Mouse (Mus musculus) heart, postnatal 0 days (tissue): Measurements from ENCODE around the gene Gatad2a. TPM values are rescaled to one million over a fixed set of nuclear protein-coding genes. Genes with fewer than 3 reads are reported as not detected.

ENCODE experiments used
- ATAC-seq: fragments of 200-750 bp; cut with Nextera tagmentation; 2 replicates; pipeline ENCODE4 v1.8.0; 2017; ENCODE audit warnings: low read depth, moderate number of reproducible peaks, moderate library complexity; ENCODE audit not compliant: insufficient read depth
- DNase-seq: peaks from one replicate; pipeline ENCODE4 v3.0.0-alpha.2; 2016; ENCODE audit warnings: low spot score
- H3K27ac ChIP-seq: fragments of 300-500 bp; sonication (generic); 2 replicates; pipeline ENCODE4 v1.5.1; 2014; ENCODE audit warnings: low read depth, mild to moderate bottlenecking
- H3K27me3 ChIP-seq: fragments of 300-500 bp; sonication (generic); 2 replicates; pipeline ENCODE4 v1.6.1; 2014; ENCODE audit warnings: low read length, mixed read lengths; ENCODE audit not compliant: control insufficient read depth, insufficient read depth
- H3K36me3 ChIP-seq: fragments of 300-500 bp; sonication (generic); replicated peaks from 2 replicates; pipeline ENCODE4 v1.6.1; 2014; ENCODE audit warnings: low read length, mixed read lengths; ENCODE audit not compliant: control insufficient read depth, insufficient read depth
- H3K4me1 ChIP-seq: fragments of 300-500 bp; sonication (generic); 2 replicates; pipeline ENCODE4 v1.6.1; 2014; ENCODE audit warnings: antibody characterized with exemption; ENCODE audit not compliant: control insufficient read depth, insufficient read depth
- H3K4me2 ChIP-seq: fragments of 300-500 bp; sonication (generic); 2 replicates; pipeline ENCODE4 v1.6.1; 2014; ENCODE audit warnings: low read depth, mild to moderate bottlenecking, low read length, moderate library complexity
- H3K4me3 ChIP-seq: fragments of 300-500 bp; sonication (generic); 2 replicates; pipeline ENCODE4 v1.5.1; 2014; ENCODE audit warnings: low read depth, low read length
- H3K9ac ChIP-seq: fragments of 300-500 bp; sonication (generic); replicated peaks from 2 replicates; pipeline ENCODE4 v1.6.1; 2014; ENCODE audit warnings: low read depth, low read length, mixed read lengths
- H3K9me3 ChIP-seq: fragments of 300-500 bp; sonication (generic); replicated peaks from 2 replicates; pipeline ENCODE4 v1.6.1; 2016; ENCODE audit warnings: low read length; ENCODE audit not compliant: control insufficient read depth
- CTCF ChIP-seq: IDR thresholded peaks from 2 replicates; pipeline ENCODE4 v1.5.1; 2016; ENCODE audit warnings: antibody characterized with exemption, control low read depth, low read depth
- EP300 ChIP-seq: IDR thresholded peaks from 2 replicates; pipeline ENCODE4 v1.6.1; 2016; ENCODE audit warnings: antibody characterized with exemption, low read depth
- WGBS: fragments of 180-500 bp; shearing (Covaris S2); extraction: QIAGEN DNeasy Blood & Tissue Kit; methylation state at CpG from one replicate; pipeline ENCODE4 v1.1.7; 2014; 5-methylcytosine and 5-hydroxymethylcytosine counted together
- polyA plus RNA-seq: library from polyadenylated mRNA; unstranded; fragments of >200 nt; fragmentation: Nextera tagmentation; extraction: Ambion mirVana; gene quantifications from 2 replicates; pipeline ENCODE4 v1.2.1, GENCODE M21; 2015
- total RNA-seq: library from RNA; depleted of rRNA; stranded (reverse); fragments of >200 nt; gene quantifications from 2 replicates; pipeline ENCODE4 v1.2.3, GENCODE M21; 2014; ENCODE audit warnings: low replicate concordance

Gatad2a gene
- total and polyA plus RNA-seq, 2 experiments from 2014 or later: 18.9 to 26.9 TPM

GRCm38 (mm10) chr8:69959241-69959640 lies 36.9 kb downstream of the Gatad2a start:
- H3K9ac ChIP-seq: no peak overlapping the region
- no peak overlapping the region for H3K4me3 ChIP-seq
- H3K27me3 ChIP-seq: no peaks in the 10 kb centered on the region
- DNase-seq (no peak), ATAC-seq (no peak)
- H3K4me2 ChIP-seq: no peak overlapping the region
- H3K4me1 ChIP-seq: peaks cover 48% of the 10 kb centered on the region
- no peak overlapping the region for H3K27ac ChIP-seq
- TF ChIP-seq EP300 (no peak), CTCF (no peak)
- no peaks in the 10 kb centered on the region for H3K36me3 ChIP-seq
- H3K9me3 ChIP-seq: no peaks in the 10 kb centered on the region

GRCm38 (mm10) chr8:69957879-69958278 lies 38.3 kb downstream of the Gatad2a start:
- Histone ChIP-seq H3K9me3 (no peaks in the 10 kb centered on the region), H3K36me3 (no peaks in the 10 kb centered on the region), H3K4me3 (no peak overlapping the region), H3K9ac (no peak overlapping the region), H3K4me2 (no peak overlapping the region), H3K4me1 (peaks cover 50% of the 10 kb centered on the region), H3K27me3 (no peaks in the 10 kb centered on the region), H3K27ac (peak overlapping the region; percentile 53)
- ATAC-seq (peak; percentile 63), DNase-seq (no peak)
- TF ChIP-seq CTCF (no peak), EP300 (0 out of 2 replicates have a peak, but pooled peaks have one; percentile 14)

- 0% methylated on average over 1 of the region's 1 CpGs for WGBS
- Histone ChIP-seq H3K4me1 (peaks cover 50% of the 10 kb centered on the region), H3K36me3 (no peaks in the 10 kb centered on the region), H3K27me3 (no peaks in the 10 kb centered on the region), H3K4me3 (no peak overlapping the region), H3K9me3 (no peaks in the 10 kb centered on the region), H3K9ac (no peak overlapping the region), H3K27ac (peak overlapping the region; percentile 52), H3K4me2 (no peak overlapping the region)
- no peak for TF ChIP-seq CTCF
- TF ChIP-seq EP300: peak; percentile 41; the same call in 1 of the 2 replicates
- DNase-seq: no peak
- no peak for ATAC-seq
These were observed 38.8 kb downstream of the Gatad2a start for GRCm38 (mm10) chr8:69957419-69957818.

GRCm38 (mm10) chr8:69956651-69957050 lies 39.5 kb downstream of the Gatad2a start:
- Histone ChIP-seq H3K9me3 (no peaks in the 10 kb centered on the region), H3K4me3 (no peak overlapping the region), H3K27me3 (no peaks in the 10 kb centered on the region), H3K9ac (no peak overlapping the region), H3K4me1 (peaks cover 50% of the 10 kb centered on the region), H3K4me2 (no peak overlapping the region), H3K36me3 (no peaks in the 10 kb centered on the region), H3K27ac (0 out of 2 replicates have a peak overlapping the region, but pooled peaks have one; percentile 15)
- ATAC-seq (no peak), DNase-seq (no peak)
- TF ChIP-seq EP300: no peak
- no peak for TF ChIP-seq CTCF
- 65% methylated on average over 2 of the region's 2 CpGs for WGBS

GRCm38 (mm10) chr8:69954642-69955041 lies 41.5 kb downstream of the Gatad2a start:
- DNase-seq: no peak
- Histone ChIP-seq H3K27me3 (no peaks in the 10 kb centered on the region), H3K36me3 (peaks cover 12% of the 10 kb centered on the region; the same call in 1 of the 2 replicates), H3K4me2 (no peak overlapping the region), H3K27ac (no peak overlapping the region), H3K4me3 (no peak overlapping the region), H3K4me1 (peaks cover 47% of the 10 kb centered on the region), H3K9ac (no peak overlapping the region), H3K9me3 (no peaks in the 10 kb centered on the region)
- WGBS: 74% methylated on average over 1 of the region's 1 CpGs
- ATAC-seq: no peak
- TF ChIP-seq CTCF (no peak), EP300 (no peak)

GRCm38 (mm10) chr8:69954213-69954612 lies 42.0 kb downstream of the Gatad2a start:
- peaks cover 43% of the 10 kb centered on the region for H3K4me1 ChIP-seq
- no peak overlapping the region for H3K4me2 ChIP-seq
- no peak overlapping the region for H3K27ac ChIP-seq
- ATAC-seq (no peak), DNase-seq (no peak)
- no peak overlapping the region for H3K9ac ChIP-seq
- H3K9me3 ChIP-seq: no peaks in the 10 kb centered on the region
- whole genome bisulfite sequencing: 42% methylated on average over 4 of the region's 4 CpGs
- H3K4me3 ChIP-seq: no peak overlapping the region
- TF ChIP-seq CTCF (no peak), EP300 (no peak)
- no peaks in the 10 kb centered on the region for H3K27me3 ChIP-seq
- H3K36me3 ChIP-seq: peaks cover 14% of the 10 kb centered on the region
